ENCODE assay signal across 11 mouse cellular contexts in genomic region chr17:67499783-67500641, GRCm38 (mm10).
DNase-seq lines count a peak whose midpoint lies in the region; ATAC-seq lines count a peak whose summit lies in the region.
"Had no signal": no experiment of that assay in that cellular context is flagged by ENCODE, and none has a peak within 500 bp of the region (broad histone marks: within the 10 kb centered on the region; RNA-seq: fewer than 3 reads in every experiment).

No protein-coding gene starts in this region.

- H3K9ac ChIP-seq in embryonic facial prominence, embryonic 12.5 days: no peak overlapping the region
- 0 out of 2 replicates have a peak overlapping the region, but pooled peaks have one; percentile 17 for H3K9ac ChIP-seq in midbrain, embryonic 13.5 days (replicated peaks)
- H3K9ac ChIP-seq: liver, embryonic 14.5 days had no signal

- no peaks in the 10 kb centered on the region for H3K4me1 ChIP-seq in embryonic facial prominence, embryonic 12.5 days
- H3K4me1 ChIP-seq in hindbrain, embryonic 10.5 days (replicated peaks): peaks cover 46% of the 10 kb centered on the region
- H3K4me1 ChIP-seq in midbrain, embryonic 13.5 days (replicated peaks): peaks cover 27% of the 10 kb centered on the region

- peak; percentile 41 for DNase-seq in brain, adult 2 months (ENCODE audit: low read depth, low spot score)
- DNase-seq in hindbrain, embryonic 10.5 days (ENCODE audit: low spot score): peak; percentile 22
- DNase-seq in kidney, postnatal 4 days: no peak
- DNase-seq in gastrocnemius, adult 18-20 months (ENCODE audit: low spot score): no peak
- no peak for DNase-seq in adrenal gland, postnatal 25 days
- DNase-seq: cerebellum, adult 18-20 months; heart, adult 2 months; thymus, postnatal 4 days had no signal

- WGBS in embryonic facial prominence, embryonic 12.5 days: 59% methylated on average over 28 of the region's 28 CpGs
- 65% methylated on average over 28 of the region's 28 CpGs for WGBS in hindbrain, embryonic 10.5 days
- WGBS in midbrain, embryonic 13.5 days: 29% methylated on average over 28 of the region's 28 CpGs

- no peaks in the 10 kb centered on the region for H3K27me3 ChIP-seq in embryonic facial prominence, embryonic 12.5 days
- no peaks in the 10 kb centered on the region for H3K27me3 ChIP-seq in hindbrain, embryonic 10.5 days (ENCODE audit: insufficient read depth, poor library complexity, severe bottlenecking)
- H3K27me3 ChIP-seq in midbrain, embryonic 13.5 days: peaks cover 8% of the 10 kb centered on the region

- H3K36me3 ChIP-seq in embryonic facial prominence, embryonic 12.5 days: no peaks in the 10 kb centered on the region
- H3K36me3 ChIP-seq in hindbrain, embryonic 10.5 days: no peaks in the 10 kb centered on the region
- no peaks in the 10 kb centered on the region for H3K36me3 ChIP-seq in midbrain, embryonic 13.5 days

- peak overlapping the region; percentile 25; the same call in 1 of the 2 replicates for H3K4me2 ChIP-seq in embryonic facial prominence, embryonic 12.5 days (replicated peaks)
- peak overlapping the region; percentile 52 for H3K4me2 ChIP-seq in midbrain, embryonic 13.5 days (replicated peaks)

- no peaks in the 10 kb centered on the region for H3K9me3 ChIP-seq in embryonic facial prominence, embryonic 12.5 days
- H3K9me3 ChIP-seq in hindbrain, embryonic 10.5 days: no peaks in the 10 kb centered on the region
- H3K9me3 ChIP-seq in midbrain, embryonic 13.5 days: no peaks in the 10 kb centered on the region

- no peak for ATAC-seq in embryonic facial prominence, embryonic 12.5 days (ENCODE audit: insufficient number of reproducible peaks, insufficient read depth, low FRiP score, low TSS enrichment)
- ATAC-seq in midbrain, embryonic 13.5 days: peak; percentile 89

- H3K27ac ChIP-seq in embryonic facial prominence, embryonic 12.5 days: no peak overlapping the region
- H3K27ac ChIP-seq in hindbrain, embryonic 10.5 days: peak overlapping the region; percentile 35; the same call in 1 of the 2 replicates
- H3K27ac ChIP-seq in midbrain, embryonic 13.5 days: peak overlapping the region; percentile 69
- H3K27ac ChIP-seq: heart, adult 2 months; liver, embryonic 14.5 days had no signal

- H3K4me3 ChIP-seq in embryonic facial prominence, embryonic 12.5 days: no peak overlapping the region
- no peak overlapping the region for H3K4me3 ChIP-seq in hindbrain, embryonic 10.5 days
- H3K4me3 ChIP-seq in midbrain, embryonic 13.5 days (replicated peaks): peak overlapping the region; percentile 27
- H3K4me3 ChIP-seq: heart, adult 2 months had no signal

Comparison
In these comparisons a context has a peak if more than half of its experiments do, and no peak if none do; other contexts are left out.
1. DNase-seq: peak in brain, adult 2 months (single experiment) and hindbrain, embryonic 10.5 days (single experiment); none in kidney, postnatal 4 days (0 of 2), gastrocnemius, adult 18-20 months (single experiment) and adrenal gland, postnatal 25 days (single experiment).